Mouse (Mus musculus) telencephalon, adult 2 months (tissue): ENCODE measurements at regions not wholly inside any gene's neighbourhood (a gene's known extent, or its start where the extent isn't known, plus 50 kb on each side); places are given as distances from the start of the nearest gene placed in this dataset.

ENCODE experiments used
- DNase-seq: peaks from one replicate; pipeline ENCODE4 v3.0.0-alpha.2; 2011; ENCODE audit warnings: low read depth, low spot score

DNA sequence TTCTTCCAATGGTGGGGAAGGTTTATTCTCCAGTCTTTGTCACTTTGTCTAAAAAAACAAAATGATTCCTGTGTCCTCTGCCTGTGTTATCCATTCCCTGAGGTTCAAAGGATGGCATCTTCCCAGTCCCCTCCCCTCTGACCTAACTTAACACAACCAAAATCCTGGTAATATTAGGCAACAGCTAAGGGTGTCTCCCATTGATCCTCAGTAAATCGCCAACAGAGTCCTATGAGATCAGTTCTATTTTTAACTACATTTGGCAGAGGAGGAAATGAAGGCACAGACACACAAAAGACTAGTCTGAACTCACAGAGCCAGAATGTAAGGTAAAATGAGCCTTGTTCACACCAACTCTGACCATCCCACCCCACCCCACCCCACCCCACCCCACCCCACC is 228.8 kb downstream of the Sp3 start:
- DNase-seq, result no peak

GRCm38 (mm10) chr2:72752624-72753176 is 227.5 kb downstream of the Sp3 start:
- DNase-seq, result no peak

DNA sequence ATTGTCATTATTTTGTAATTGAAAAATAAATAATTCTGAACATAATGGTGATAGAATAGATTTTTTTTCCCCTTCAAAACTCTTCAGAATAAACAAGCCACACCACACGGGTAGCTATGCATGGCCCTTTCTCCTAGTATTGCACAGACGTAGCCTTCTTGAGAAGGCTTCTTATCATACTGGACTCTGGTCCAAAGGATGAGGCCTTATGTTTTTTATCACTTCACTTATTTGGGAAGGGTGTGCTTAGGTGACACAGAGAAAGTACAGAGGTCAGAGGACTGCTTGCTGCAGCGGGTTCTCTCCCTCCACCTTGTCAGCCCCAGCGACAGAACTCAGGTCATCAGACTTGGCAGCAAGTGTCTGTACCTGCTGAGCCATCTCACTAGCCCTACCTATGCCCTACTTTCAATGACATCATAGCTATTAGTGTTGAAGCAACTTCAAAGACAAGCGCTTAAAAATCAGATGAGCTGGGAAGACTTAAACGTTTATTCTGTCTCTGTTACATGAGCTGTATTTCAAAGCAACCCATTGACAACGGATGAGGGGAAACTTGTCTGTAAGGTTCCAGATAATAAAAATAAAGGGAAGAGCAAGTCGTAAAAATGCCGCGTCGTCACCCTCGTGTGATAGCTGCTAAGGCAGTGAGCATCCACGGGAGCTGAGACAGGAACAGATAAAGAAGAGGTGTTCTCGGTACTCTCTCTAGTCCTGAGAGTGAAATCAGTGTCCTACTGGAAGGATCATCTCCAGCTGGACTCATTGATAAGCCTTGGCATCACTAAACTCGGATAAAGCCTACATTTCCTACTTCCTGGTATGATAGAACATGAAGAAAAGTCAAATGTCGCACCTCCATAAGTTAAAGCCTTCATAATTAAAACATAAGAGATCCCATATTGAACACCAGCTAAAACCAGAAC is 226.2 kb downstream of the Sp3 start:
- DNase-seq, result no peak

DNA sequence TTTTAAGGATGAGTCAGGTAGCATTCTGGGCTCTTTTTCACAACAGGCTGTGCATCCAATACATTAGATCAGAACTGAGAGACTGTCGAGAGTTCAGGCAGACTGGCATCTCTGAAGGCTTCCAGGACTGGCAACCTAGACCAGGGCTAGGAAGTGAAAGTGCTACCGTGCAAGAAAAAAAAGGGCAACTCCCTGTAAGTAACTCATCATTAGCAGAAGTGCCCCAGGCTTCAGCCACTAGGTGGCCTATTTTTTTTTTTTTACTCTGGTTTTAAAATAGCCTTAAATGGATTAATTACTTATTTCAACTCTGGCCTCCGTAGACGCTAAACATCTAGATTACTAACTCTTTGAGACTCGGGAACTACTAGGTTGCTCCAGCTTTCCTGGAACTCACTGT is 216.8 kb downstream of the Sp3 start:
- no peak for DNase-seq

DNA sequence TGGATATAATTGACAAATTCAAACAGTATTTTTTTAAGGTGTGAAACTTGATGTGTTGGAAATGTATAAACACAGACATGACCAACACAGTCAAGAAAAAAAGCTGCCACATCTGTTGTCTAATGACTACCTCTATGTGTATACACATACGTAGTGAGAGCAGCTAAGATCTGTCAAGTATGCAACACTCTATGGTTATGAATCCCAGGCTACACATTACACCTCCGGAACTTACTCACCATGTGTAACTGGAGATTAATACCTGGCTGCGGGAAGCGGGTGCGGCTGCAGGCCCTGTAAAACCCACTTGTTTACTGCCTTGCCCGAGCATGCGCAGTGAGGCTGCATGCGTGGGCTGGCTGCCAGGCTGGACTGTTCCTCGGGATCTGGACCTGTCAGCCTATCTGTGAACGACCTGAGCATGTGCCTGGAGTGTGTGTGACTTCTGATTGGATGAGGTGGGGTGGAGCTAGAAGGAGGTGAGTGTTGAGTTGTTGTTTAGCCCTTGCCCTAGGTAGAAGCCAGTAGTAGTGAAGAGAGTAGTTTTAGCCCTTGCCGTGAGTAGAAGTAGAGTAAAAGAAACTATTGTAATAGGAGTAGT is 211.1 kb downstream of the Sp3 start:
- DNase-seq, result no peak

DNA sequence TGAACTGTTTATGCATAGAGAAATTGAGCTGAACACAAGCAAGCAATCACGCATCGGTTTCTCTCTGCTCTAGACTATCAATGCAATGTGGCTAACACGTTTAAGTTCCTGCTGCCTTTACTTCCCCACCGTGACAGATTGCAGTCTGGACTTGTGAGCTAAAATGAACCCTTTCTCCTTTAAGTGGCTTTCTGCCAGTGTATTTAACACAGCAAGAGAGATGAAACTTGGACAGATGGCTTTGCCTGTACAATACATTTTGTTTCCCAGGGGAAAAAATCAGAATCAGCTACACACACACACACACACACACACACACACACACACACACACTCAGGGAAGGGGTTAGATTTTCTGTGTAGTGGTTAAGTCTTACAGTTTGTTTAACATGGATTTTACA is 206.8 kb downstream of the Sp3 start:
- DNase-seq, result no peak

DNA sequence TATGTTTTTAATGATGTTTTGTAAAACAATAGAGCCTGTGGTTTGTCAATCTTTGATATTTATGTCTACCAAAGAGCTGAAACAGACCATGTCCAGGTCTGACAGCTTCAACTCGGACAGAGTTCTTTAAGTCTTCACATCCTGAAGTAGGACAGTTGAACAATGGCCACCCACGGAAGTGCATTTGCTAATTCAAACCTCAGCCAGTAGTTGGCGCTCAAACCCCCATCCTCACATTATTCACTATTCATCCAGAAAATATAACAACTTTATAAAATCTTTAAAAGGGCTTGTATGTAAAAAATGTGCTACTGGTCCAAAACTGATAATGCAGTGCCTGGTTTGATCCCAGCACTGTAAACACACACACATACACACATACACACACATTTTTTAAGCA is 202.9 kb downstream of the Sp3 start:
- DNase-seq, result no peak

DNA sequence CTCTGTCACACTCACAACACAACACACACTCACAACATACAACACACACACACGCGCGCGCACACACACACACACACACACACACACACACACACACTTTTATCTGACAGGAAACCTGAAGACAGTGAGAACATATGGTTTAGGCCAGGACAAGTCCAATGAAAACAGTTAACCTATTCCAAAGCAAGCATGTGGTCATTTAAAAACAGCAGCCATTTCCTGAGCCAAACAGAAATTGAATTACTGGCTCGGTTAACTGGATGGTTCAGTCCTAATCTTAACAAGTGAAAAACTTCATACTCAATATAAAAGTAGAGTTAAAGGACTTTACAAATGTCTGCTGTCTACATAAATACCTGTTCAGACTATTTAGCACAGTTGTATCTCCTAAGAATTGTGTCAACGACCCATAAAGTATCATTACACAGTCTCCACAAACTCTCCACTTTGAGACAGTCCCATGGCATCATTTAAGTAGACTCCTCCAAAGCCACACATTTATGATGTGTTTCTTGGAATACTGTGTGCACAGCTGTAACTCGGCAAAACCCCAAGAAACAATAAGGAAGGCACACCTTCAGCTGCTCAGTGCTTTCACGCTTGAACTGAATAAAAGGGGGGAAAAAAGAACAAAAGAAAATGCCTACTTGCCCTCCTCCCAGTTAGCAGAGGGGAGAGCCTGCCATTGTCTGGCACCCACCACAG is 202.3 kb downstream of the Sp3 start:
- no peak for DNase-seq

- DNase-seq, result no peak
Observed at GRCm38 (mm10) chr2:72779268-72780163, 200.7 kb downstream of the Sp3 start.

DNA sequence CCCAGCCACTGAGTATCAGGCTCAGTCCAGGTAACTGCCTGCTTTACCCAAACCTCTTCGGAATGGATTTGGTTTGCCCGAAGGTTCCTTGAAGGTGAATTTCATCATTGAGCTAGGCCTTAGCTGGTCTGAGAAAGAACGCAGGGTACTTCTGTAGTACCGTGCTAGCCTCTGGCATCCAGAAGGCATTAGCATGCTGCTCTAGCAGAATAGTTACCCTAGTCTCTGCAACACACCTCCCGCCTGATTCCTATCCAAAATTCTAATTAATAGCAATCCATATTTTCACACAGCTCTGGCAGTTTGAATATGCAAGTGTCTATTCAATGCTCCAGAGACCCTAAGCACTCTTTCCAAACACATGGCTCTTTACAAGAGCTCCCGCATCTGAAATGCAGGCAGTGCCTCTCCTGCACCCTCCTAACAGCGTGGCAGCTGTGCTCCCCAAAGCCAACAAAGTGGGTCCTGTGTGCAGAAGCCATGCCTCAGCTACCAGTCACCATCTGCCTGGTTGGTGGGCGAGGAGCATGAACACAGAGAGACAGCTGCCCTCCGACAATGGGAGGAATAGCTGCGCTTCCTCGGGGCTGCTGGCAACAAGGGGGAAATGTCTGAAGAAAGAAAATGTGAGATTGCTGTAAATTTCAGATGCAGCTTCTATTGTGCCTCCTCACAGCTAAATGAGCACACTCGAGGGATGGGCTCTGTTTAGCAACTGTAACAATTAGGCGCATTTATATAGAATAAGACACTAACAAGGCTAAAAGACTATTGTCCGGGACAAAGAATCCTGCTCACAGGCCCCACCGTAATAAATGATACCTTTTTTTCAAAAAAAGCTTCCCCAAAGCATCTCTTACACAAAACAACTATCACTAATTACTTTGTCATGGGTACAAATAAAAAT is 198.6 kb downstream of the Sp3 start:
- DNase-seq, result no peak

GRCm38 (mm10) chr2:72782355-72782754 is 197.9 kb downstream of the Sp3 start:
- DNase-seq, result no peak

GRCm38 (mm10) chr2:72785365-72786043 is 194.7 kb downstream of the Sp3 start:
- no peak for DNase-seq

DNA sequence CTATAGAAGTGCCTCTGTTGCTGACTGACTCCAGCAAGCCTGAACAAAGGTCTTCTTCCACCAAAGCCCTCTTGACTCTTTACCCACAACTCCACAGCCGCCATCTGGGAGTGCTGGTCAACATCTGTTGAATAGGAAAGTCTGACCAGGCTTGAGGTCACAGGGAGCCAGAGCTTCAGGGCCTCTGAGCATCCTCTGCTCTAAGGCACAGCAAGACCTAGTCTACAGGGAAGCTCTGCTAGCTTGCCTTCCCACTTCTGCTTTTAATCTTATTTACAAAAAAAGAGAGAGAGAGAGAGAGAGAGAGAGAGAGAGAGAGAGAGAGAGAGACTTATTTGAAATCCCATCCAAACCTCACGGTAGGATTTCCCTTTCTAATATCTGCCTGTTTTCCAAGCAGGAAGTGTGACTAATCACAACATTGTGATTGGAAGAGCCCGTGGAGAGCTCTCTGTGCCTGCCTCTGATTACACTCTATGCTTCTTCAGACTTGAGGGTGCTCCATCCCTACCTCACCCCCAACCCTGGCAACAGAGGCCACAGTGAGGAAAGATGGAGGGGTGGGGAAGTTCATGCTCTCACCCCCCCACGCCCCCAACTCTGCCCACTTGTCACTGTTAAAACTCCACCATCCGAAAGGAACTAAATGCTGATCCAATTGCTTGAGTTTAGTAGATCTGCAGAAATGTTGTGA is 194.1 kb downstream of the Sp3 start:
- DNase-seq, result no peak

- no peak for DNase-seq
Observed at GRCm38 (mm10) chr2:72787616-72788015, 192.6 kb downstream of the Sp3 start.

DNA sequence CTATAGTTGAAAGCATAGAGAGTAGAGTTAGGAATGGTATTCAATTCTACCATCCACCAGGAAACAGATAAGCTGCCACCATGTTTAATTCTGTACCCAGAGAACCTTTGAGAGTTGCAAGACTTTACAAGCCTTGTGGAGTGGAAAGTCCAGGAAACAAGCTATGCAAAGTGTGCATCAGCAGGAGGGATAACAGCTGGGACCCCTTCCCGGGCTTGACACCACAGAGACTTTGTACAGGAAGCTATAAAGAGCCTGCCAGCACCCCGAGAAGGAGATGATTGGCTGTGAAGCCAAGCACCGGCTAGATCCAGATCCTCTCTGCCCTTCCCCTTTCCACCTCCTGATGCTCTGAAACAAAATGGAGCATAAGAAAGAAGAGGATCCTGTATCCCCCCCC is 188.8 kb downstream of the Sp3 start:
- DNase-seq, result no peak

- DNase-seq, result no peak
Observed at GRCm38 (mm10) chr2:72793424-72793823, 186.8 kb downstream of the Sp3 start.

- DNase-seq, result no peak
Observed at GRCm38 (mm10) chr2:72794501-72794900, 185.7 kb downstream of the Sp3 start.

- no peak for DNase-seq
Observed at GRCm38 (mm10) chr2:72797002-72797718, 183.1 kb downstream of the Sp3 start.
